ENCODE assay signal across 22 mouse cellular contexts in the genomic region with DNA sequence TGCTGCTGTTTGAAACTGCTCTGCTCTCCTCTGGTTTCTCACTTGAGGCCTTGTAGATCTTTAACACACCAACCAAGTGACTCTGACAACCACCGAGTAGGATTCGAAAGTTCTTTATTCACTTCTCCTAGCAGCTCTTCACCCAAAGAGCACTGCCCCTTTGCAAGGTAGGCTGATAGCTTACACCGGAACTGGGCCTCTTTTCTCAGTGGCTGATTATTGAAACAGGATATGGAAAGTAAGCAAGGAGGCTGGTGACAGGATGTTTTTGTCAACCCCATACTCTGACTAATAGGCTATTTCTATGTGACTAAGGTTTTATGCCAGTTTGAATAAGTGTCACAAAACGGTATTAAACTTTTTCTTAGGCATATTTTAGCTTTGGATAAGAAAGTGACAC.
DNase-seq lines count a peak whose midpoint lies in the region; ATAC-seq and TF ChIP-seq lines count a peak whose summit lies in the region.
"Had no signal": no experiment of that assay in that cellular context is flagged by ENCODE, and none has a peak within 500 bp of the region (broad histone marks: within the 10 kb centered on the region; RNA-seq: fewer than 3 reads in every experiment).

No protein-coding gene starts in this region.

- no peaks in the 10 kb centered on the region for H3K27me3 ChIP-seq in lung, embryonic 14.5 days (ENCODE audit: insufficient read depth, low read length)
- H3K27me3 ChIP-seq in midbrain, embryonic 11.5 days (ENCODE audit: control insufficient read depth, insufficient read depth, low read length): no peaks in the 10 kb centered on the region
- H3K27me3 ChIP-seq: forebrain, embryonic 13.5 days; heart, embryonic 13.5 days; midbrain, embryonic 13.5 days had no signal

- H3K4me1 ChIP-seq in lung, embryonic 14.5 days (ENCODE audit: insufficient read depth): no peaks in the 10 kb centered on the region
- no peaks in the 10 kb centered on the region for H3K4me1 ChIP-seq in midbrain, embryonic 11.5 days (ENCODE audit: control insufficient read depth, insufficient read depth, low read length)
- H3K4me1 ChIP-seq: forebrain, embryonic 13.5 days; heart, embryonic 13.5 days had no signal

- H3K9ac ChIP-seq in lung, embryonic 14.5 days: no peak overlapping the region
- no peak overlapping the region for H3K9ac ChIP-seq in midbrain, embryonic 11.5 days (ENCODE audit: low read length)
- H3K9ac ChIP-seq: forebrain, embryonic 13.5 days; heart, embryonic 13.5 days; midbrain, embryonic 13.5 days had no signal

- H3K4me3 ChIP-seq in lung, embryonic 14.5 days (ENCODE audit: low read depth, low read length): no peak overlapping the region
- H3K4me3 ChIP-seq in midbrain, embryonic 11.5 days (ENCODE audit: low read depth, low read length): no peak overlapping the region
- H3K4me3 ChIP-seq: forebrain, embryonic 13.5 days; heart, embryonic 13.5 days; midbrain, embryonic 13.5 days had no signal

- peak; percentile 4 for DNase-seq in lung, embryonic 14.5 days
- no peak for DNase-seq in lung, adult 18-20 months
- peak; percentile 5 for DNase-seq in 3T3-L1 (ENCODE audit: low read depth, low spot score)
- DNase-seq in CD8-positive naive resting alpha-beta T cell, adult 2 months (ENCODE audit: low read depth in 2 of 2, low spot score in 2 of 2): peak; percentile 2 to 11
- DNase-seq in frontal cortex, postnatal 25 days (ENCODE audit: low spot score in 2 of 2): no peak
- DNase-seq in heart, postnatal 14 days: no peak
- DNase-seq in midbrain, embryonic 11.5 days (ENCODE audit: low spot score, missing footprints): no peak
- DNase-seq: B cell, adult 2 months; cerebellum, adult 2 months; gastrocnemius, postnatal 14 days; heart, adult 18-20 months; kidney, adult 8-10 months; kidney, postnatal 14 days; lung, adult 2 months; right cerebral cortex, postnatal 25 days had no signal

- no peaks in the 10 kb centered on the region for H3K9me3 ChIP-seq in lung, embryonic 14.5 days (ENCODE audit: low read depth, low read length)
- no peaks in the 10 kb centered on the region for H3K9me3 ChIP-seq in midbrain, embryonic 11.5 days (ENCODE audit: control insufficient read depth, low read length)
- H3K9me3 ChIP-seq: forebrain, embryonic 13.5 days; G1E; heart, embryonic 13.5 days; midbrain, embryonic 13.5 days had no signal

- 61% methylated on average over 4 of the region's 4 CpGs for WGBS in lung, embryonic 14.5 days
- 85% methylated on average over 4 of the region's 4 CpGs for WGBS in midbrain, embryonic 11.5 days

- no peak overlapping the region for H3K4me2 ChIP-seq in lung, embryonic 14.5 days
- no peak overlapping the region for H3K4me2 ChIP-seq in midbrain, embryonic 11.5 days
- H3K4me2 ChIP-seq: forebrain, embryonic 13.5 days; heart, embryonic 13.5 days; liver, embryonic 11.5 days; midbrain, embryonic 13.5 days had no signal

- H3K27ac ChIP-seq in lung, embryonic 14.5 days (ENCODE audit: low read depth): no peak overlapping the region
- H3K27ac ChIP-seq in midbrain, embryonic 11.5 days (ENCODE audit: low read depth, low read length): no peak overlapping the region
- H3K27ac ChIP-seq: forebrain, embryonic 13.5 days; heart, embryonic 13.5 days; macrophage; midbrain, embryonic 13.5 days had no signal

- no peak for ATAC-seq in lung, embryonic 14.5 days (ENCODE audit: insufficient read depth)
- peak; percentile 100 for ATAC-seq in inflammation-experienced regulatory T-cells, adult 6 months
- ATAC-seq in midbrain, embryonic 11.5 days (ENCODE audit: low FRiP score): no peak
- ATAC-seq: forebrain, embryonic 13.5 days; midbrain, embryonic 13.5 days had no signal

- H3K36me3 ChIP-seq in lung, embryonic 14.5 days (ENCODE audit: insufficient read depth): no peaks in the 10 kb centered on the region
- no peaks in the 10 kb centered on the region for H3K36me3 ChIP-seq in midbrain, embryonic 11.5 days (ENCODE audit: control insufficient read depth, insufficient read depth, low read length)
- H3K36me3 ChIP-seq: G1E; heart, embryonic 13.5 days; midbrain, embryonic 13.5 days had no signal

- intact Hi-C loops in heart, postnatal 14 days (cut with DNase I): no loop called here

- TF ChIP-seq CTCF in lung, embryonic 14.5 days (IDR thresholded peaks at IDR 0.05; ENCODE audit: low read depth): no peak

Comparison
In these comparisons a context has a peak if more than half of its experiments do, and no peak if none do; other contexts are left out.
1. DNase-seq: peak in lung, embryonic 14.5 days (single experiment), 3T3-L1 (single experiment) and CD8-positive naive resting alpha-beta T cell, adult 2 months (2 of 2); none in lung, adult 18-20 months (0 of 2), frontal cortex, postnatal 25 days (0 of 2), heart, postnatal 14 days (0 of 2) and midbrain, embryonic 11.5 days (single experiment).